Mouse (Mus musculus): ENCODE measurements at regions not wholly inside any gene's neighbourhood (a gene's known extent, or its start where the extent isn't known, plus 50 kb on each side); places are given as distances from the start of the nearest gene placed in this dataset.

GRCm38 (mm10) chr7:36091132-36091531 lies 288.3 kb upstream of the Zfp507 start:
- 63% methylated on average over 9 of the region's 9 CpGs for WGBS

DNA sequence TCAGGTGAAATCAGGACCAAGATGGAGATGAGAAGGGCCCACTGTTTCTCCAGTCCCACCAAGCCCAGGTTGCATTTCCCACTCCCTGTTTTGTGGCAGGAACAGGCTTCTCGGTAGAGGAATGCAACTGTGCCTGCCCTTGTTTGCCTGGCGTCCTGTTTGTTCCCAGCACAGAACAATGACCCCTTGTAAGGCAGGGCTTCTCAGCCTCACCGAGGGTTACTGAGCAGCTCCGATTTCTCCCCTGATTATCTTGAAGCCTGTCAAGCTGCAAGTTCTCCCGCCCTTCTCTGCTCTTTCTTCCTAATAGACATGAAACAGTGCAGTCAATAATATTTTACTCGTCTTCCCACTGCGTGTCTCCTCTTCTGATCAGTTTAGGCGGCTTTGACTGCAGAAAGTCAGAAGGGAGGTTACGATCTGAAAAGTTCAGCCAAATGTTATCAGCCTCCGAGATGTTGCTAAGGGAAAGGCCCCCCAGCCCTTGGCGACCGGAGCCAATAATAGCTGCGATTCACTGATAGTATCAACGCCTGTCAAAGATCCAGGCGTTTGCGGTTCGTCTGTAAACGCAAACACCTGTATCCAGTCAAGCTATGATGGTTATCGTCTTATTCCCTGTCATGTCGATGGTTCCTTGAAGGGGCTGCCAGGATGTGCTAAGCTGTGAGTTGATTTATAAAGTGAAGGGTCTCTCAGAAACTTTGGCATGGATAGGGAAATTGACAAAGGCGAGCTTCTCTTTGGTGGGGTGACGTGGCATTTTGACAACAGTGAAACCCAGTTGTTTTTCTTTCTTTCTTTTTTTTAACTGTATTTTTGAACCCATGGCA lies 287.7 kb upstream of the Zfp507 start:
- H3K27ac ChIP-seq (replicated peaks), result 0 out of 2 replicates have a peak overlapping the region, but pooled peaks have one; percentile 15
- no peaks in the 10 kb centered on the region for H3K9me3 ChIP-seq
- H3K9ac ChIP-seq, result peak overlapping the region; percentile 54; the same call in 1 of the 2 replicates
- H3K4me3 ChIP-seq, result peak overlapping the region; percentile 33
- H3K4me1 ChIP-seq, result peaks cover 19% of the 10 kb centered on the region
- H3K4me2 ChIP-seq, result peak overlapping the region; percentile 63
- H3K36me3 ChIP-seq, result no peaks in the 10 kb centered on the region
- WGBS, result 12% methylated on average over 22 of the region's 22 CpGs
- no peak for ATAC-seq (ENCODE audit: extremely low read depth, insufficient number of reproducible peaks, low FRiP score, low TSS enrichment)
- H3K27me3 ChIP-seq (replicated peaks), result no peaks in the 10 kb centered on the region

More at GRCm38 (mm10) chr7:36091132-36091531, 288.3 kb upstream of the Zfp507 start:
- Histone ChIP-seq H3K27ac (replicated peaks) (peak overlapping the region; percentile 15; the same call in 1 of the 2 replicates), H3K36me3 (no peaks in the 10 kb centered on the region), H3K9ac (no peak overlapping the region), H3K4me1 (peaks cover 19% of the 10 kb centered on the region), H3K4me2 (peak overlapping the region; percentile 63), H3K9me3 (no peaks in the 10 kb centered on the region), H3K4me3 (no peak overlapping the region), H3K27me3 (replicated peaks) (no peaks in the 10 kb centered on the region)
- ATAC-seq (ENCODE audit: extremely low read depth, insufficient number of reproducible peaks, low FRiP score, low TSS enrichment), result no peak

DNA sequence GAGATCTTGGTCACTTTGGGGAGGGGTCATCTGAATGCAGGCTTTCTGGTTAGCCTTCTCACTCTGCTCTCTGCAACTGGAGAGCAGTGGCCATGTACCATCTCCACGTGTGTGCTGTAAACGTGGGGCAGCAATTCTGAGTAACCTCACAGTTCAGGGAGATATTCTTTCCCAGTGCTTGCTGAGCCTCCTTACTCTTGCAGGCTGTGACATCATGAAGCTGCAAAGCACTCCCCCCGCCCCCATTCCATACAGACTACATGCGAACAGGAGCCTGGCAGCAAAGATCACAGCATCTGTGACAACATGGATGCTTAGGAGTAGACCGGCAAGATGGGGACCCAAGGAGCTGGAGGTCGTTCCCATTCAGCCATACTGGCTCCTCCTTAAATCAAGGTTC lies 284.8 kb upstream of the Zfp507 start:
- Histone ChIP-seq H3K4me2 (no peak overlapping the region), H3K27ac (replicated peaks) (no peak overlapping the region), H3K9me3 (no peaks in the 10 kb centered on the region), H3K36me3 (no peaks in the 10 kb centered on the region), H3K4me1 (peaks cover 19% of the 10 kb centered on the region), H3K9ac (no peak overlapping the region), H3K4me3 (no peak overlapping the region), H3K27me3 (replicated peaks) (no peaks in the 10 kb centered on the region)
- no peak for ATAC-seq (ENCODE audit: extremely low read depth, insufficient number of reproducible peaks, low FRiP score, low TSS enrichment)
- WGBS, result 72% methylated on average over 6 of the region's 6 CpGs

- Histone ChIP-seq H3K9me3 (peaks cover 11% of the 10 kb centered on the region; the same call in 1 of the 2 replicates), H3K4me1 (peaks cover 20% of the 10 kb centered on the region), H3K27ac (replicated peaks) (no peak overlapping the region), H3K4me2 (no peak overlapping the region), H3K27me3 (replicated peaks) (no peaks in the 10 kb centered on the region), H3K36me3 (no peaks in the 10 kb centered on the region), H3K9ac (no peak overlapping the region), H3K4me3 (no peak overlapping the region)
- no peak for ATAC-seq (ENCODE audit: extremely low read depth, insufficient number of reproducible peaks, low FRiP score, low TSS enrichment)
- WGBS, result 43% methylated on average over 6 of the region's 6 CpGs
These were observed 275.9 kb upstream of the Zfp507 start for GRCm38 (mm10) chr7:36078666-36079065.

GRCm38 (mm10) chr7:36078089-36078654 lies 275.4 kb upstream of the Zfp507 start:
- H3K27ac ChIP-seq (replicated peaks), result no peak overlapping the region
- H3K27me3 ChIP-seq (replicated peaks), result no peaks in the 10 kb centered on the region
- no peak overlapping the region for H3K9ac ChIP-seq
- H3K4me3 ChIP-seq, result no peak overlapping the region
- peaks cover 11% of the 10 kb centered on the region; the same call in 1 of the 2 replicates for H3K9me3 ChIP-seq
- 68% methylated on average over 11 of the region's 11 CpGs for WGBS
- no peaks in the 10 kb centered on the region for H3K36me3 ChIP-seq
- no peak for ATAC-seq (ENCODE audit: extremely low read depth, insufficient number of reproducible peaks, low FRiP score, low TSS enrichment)
- peaks cover 20% of the 10 kb centered on the region for H3K4me1 ChIP-seq
- H3K4me2 ChIP-seq, result no peak overlapping the region

DNA sequence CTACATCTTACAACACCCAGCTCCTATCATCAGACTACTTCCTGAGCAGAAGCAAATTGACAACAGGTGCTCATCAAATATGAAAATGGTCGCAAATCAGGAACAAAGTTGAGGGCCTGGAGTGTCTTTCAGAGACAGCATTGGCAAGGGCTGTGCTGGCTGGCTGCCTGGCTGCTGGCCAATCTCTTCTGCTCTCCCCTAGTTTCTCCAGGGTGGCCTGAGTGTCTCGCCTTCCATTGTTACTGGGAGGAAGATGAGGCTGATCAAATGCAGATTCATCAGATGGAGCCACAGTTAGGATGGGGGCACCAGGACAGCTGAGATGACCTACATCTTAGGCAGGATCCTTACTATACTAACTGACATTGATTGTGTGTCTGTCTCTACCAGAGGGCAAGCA lies 274.5 kb upstream of the Zfp507 start:
- H3K27ac ChIP-seq (replicated peaks), result no peak overlapping the region

GRCm38 (mm10) chr7:36076021-36076441 lies 273.2 kb upstream of the Zfp507 start:
- 3% methylated on average over 11 of the region's 11 CpGs for WGBS
- ATAC-seq (ENCODE audit: extremely low read depth, insufficient number of reproducible peaks, low FRiP score, low TSS enrichment), result no peak

More for the DNA sequence above, 274.5 kb upstream of the Zfp507 start:
- 54% methylated on average over 2 of the region's 2 CpGs for WGBS
- Histone ChIP-seq H3K4me1 (peaks cover 20% of the 10 kb centered on the region), H3K9ac (no peak overlapping the region), H3K4me2 (no peak overlapping the region), H3K9me3 (peaks cover 11% of the 10 kb centered on the region; the same call in 1 of the 2 replicates), H3K36me3 (no peaks in the 10 kb centered on the region), H3K27me3 (replicated peaks) (no peaks in the 10 kb centered on the region), H3K4me3 (no peak overlapping the region)
- no peak for ATAC-seq (ENCODE audit: extremely low read depth, insufficient number of reproducible peaks, low FRiP score, low TSS enrichment)

DNA sequence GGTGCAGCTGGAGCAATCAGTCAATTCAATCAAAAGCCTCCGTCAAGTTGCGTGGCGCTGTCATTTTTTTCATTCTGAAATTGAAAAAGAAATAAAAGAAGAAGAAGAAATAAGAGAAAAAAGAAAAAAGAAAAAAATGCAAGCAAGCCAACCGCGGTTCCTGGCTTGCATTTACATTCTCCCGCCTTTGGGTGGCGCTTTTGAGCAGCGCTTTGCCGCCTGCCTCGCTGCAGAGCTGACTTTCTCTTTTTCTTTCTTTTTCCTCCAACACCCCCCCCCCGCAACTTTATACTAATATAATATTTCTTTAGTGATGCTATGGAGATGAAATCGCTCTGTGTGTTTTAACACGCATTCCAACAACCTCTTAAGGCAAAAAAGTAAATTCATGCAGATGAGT lies 269.0 kb upstream of the Zfp507 start:
- Histone ChIP-seq H3K4me3 (peak overlapping the region; percentile 39), H3K4me1 (peaks cover 16% of the 10 kb centered on the region), H3K9me3 (no peaks in the 10 kb centered on the region), H3K27ac (replicated peaks) (no peak overlapping the region), H3K4me2 (peak overlapping the region; percentile 64), H3K27me3 (replicated peaks) (peaks cover 18% of the 10 kb centered on the region; the same call in 1 of the 2 replicates), H3K9ac (peak overlapping the region; percentile 52; the same call in 1 of the 2 replicates), H3K36me3 (no peaks in the 10 kb centered on the region)
- WGBS, result 7% methylated on average over 13 of the region's 13 CpGs
- ATAC-seq (ENCODE audit: extremely low read depth, insufficient number of reproducible peaks, low FRiP score, low TSS enrichment), result no peak

More at GRCm38 (mm10) chr7:36076021-36076441, 273.2 kb upstream of the Zfp507 start:
- peak overlapping the region; percentile 44; the same call in 1 of the 2 replicates for H3K9ac ChIP-seq
- peak overlapping the region; percentile 62 for H3K4me2 ChIP-seq
- peaks cover 9% of the 10 kb centered on the region; the same call in 1 of the 2 replicates for H3K9me3 ChIP-seq
- peak overlapping the region; percentile 25; the same call in 1 of the 2 replicates for H3K4me3 ChIP-seq
- no peaks in the 10 kb centered on the region; the same call in 1 of the 2 replicates for H3K27me3 ChIP-seq (replicated peaks)
- H3K4me1 ChIP-seq, result peaks cover 26% of the 10 kb centered on the region
- no peaks in the 10 kb centered on the region for H3K36me3 ChIP-seq
- H3K27ac ChIP-seq (replicated peaks), result peak overlapping the region; percentile 36; the same call in 1 of the 2 replicates

GRCm38 (mm10) chr7:36066725-36067124 lies 263.9 kb upstream of the Zfp507 start:
- no peaks in the 10 kb centered on the region for H3K36me3 ChIP-seq
- H3K9me3 ChIP-seq, result no peaks in the 10 kb centered on the region
- 59% methylated on average over 3 of the region's 3 CpGs for WGBS
- 0 out of 2 replicates have a peak, but pooled peaks cover 2% of the 10 kb centered on the region for H3K4me1 ChIP-seq
- H3K27ac ChIP-seq (replicated peaks), result no peak overlapping the region
- H3K27me3 ChIP-seq (replicated peaks), result peaks cover 18% of the 10 kb centered on the region; the same call in 1 of the 2 replicates
- no peak overlapping the region for H3K4me3 ChIP-seq
- H3K4me2 ChIP-seq, result no peak overlapping the region
- no peak overlapping the region for H3K9ac ChIP-seq
- no peak for ATAC-seq (ENCODE audit: extremely low read depth, insufficient number of reproducible peaks, low FRiP score, low TSS enrichment)

- no peaks in the 10 kb centered on the region for H3K36me3 ChIP-seq
- no peak for ATAC-seq (ENCODE audit: extremely low read depth, insufficient number of reproducible peaks, low FRiP score, low TSS enrichment)
- 77% methylated on average over 4 of the region's 4 CpGs for WGBS
- H3K27ac ChIP-seq (replicated peaks), result no peak overlapping the region
- no peak overlapping the region for H3K4me3 ChIP-seq
- no peaks in the 10 kb centered on the region for H3K9me3 ChIP-seq
- H3K9ac ChIP-seq, result no peak overlapping the region
- H3K4me1 ChIP-seq, result 0 out of 2 replicates have a peak, but pooled peaks cover 3% of the 10 kb centered on the region
- no peaks in the 10 kb centered on the region for H3K27me3 ChIP-seq (replicated peaks)
- H3K4me2 ChIP-seq, result no peak overlapping the region
These were observed 258.9 kb upstream of the Zfp507 start for GRCm38 (mm10) chr7:36061679-36062078.

DNA sequence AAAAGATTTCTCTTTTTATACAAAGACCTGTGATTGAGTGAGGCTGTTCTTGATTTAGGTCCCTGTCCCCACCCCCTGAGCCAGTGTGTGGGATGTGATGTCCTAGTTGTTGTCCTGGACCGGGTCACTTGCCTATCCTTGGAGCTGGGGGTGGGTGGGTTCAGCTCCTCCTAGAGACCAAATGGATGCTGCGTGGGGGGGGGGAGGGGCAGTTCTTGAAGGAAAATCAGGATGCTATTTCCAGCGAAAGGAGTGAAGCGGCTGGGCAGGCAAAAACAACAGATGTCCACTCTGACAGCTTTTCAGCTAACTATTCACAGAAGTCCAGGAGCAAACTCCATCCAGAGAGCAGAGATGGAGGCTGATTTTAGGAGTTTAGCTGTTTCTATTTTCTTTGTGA lies 257.6 kb upstream of the Zfp507 start:
- 60% methylated on average over 4 of the region's 4 CpGs for WGBS
- Histone ChIP-seq H3K9ac (no peak overlapping the region), H3K4me3 (no peak overlapping the region), H3K4me1 (0 out of 2 replicates have a peak, but pooled peaks cover 3% of the 10 kb centered on the region), H3K27me3 (replicated peaks) (no peaks in the 10 kb centered on the region), H3K27ac (replicated peaks) (no peak overlapping the region), H3K36me3 (no peaks in the 10 kb centered on the region), H3K4me2 (no peak overlapping the region), H3K9me3 (no peaks in the 10 kb centered on the region)
- no peak for ATAC-seq (ENCODE audit: extremely low read depth, insufficient number of reproducible peaks, low FRiP score, low TSS enrichment)

Data from heart, embryonic 13.5 days (tissue).